Comparison of ENCODE assay signal across 29 mouse cellular contexts in genomic region chr1:93704341-93704740, GRCm38 (mm10). TPM values are rescaled to one million over a fixed set of nuclear protein-coding genes. Genes with fewer than 3 reads are reported as not detected.
DNase-seq lines count a peak whose midpoint lies in the region; TF ChIP-seq lines count a peak whose summit lies in the region.
"Had no signal": no experiment of that assay in that cellular context is flagged by ENCODE, and none has a peak within 500 bp of the region (broad histone marks: within the 10 kb centered on the region; RNA-seq: fewer than 3 reads in every experiment).

No protein-coding gene starts in this region.

- H3K27ac ChIP-seq in cerebellum, adult 2 months (ENCODE audit: insufficient read depth, low read length) = no peak overlapping the region
- H3K27ac ChIP-seq: embryonic facial prominence, embryonic 10.5 days; embryonic facial prominence, embryonic 13.5 days; forebrain, embryonic 12.5 days; forebrain, embryonic 15.5 days; heart, adult 2 months; heart, embryonic 10.5 days; heart, embryonic 13.5 days; hindbrain, embryonic 12.5 days; hindbrain, embryonic 15.5 days had no signal

- intact Hi-C loops in left cerebral cortex, postnatal 4 days (cut with DNase I) = no loop called here

- H3K4me3 ChIP-seq in cerebellum, adult 2 months (replicated peaks; ENCODE audit: insufficient read depth, low read depth, low read length) = no peak overlapping the region
- H3K4me3 ChIP-seq: embryonic facial prominence, embryonic 10.5 days; embryonic facial prominence, embryonic 13.5 days; erythroblast, embryonic 14.5 days; forebrain, embryonic 12.5 days; forebrain, embryonic 15.5 days; heart, adult 2 months; heart, embryonic 10.5 days; heart, embryonic 13.5 days; hindbrain, embryonic 12.5 days; hindbrain, embryonic 15.5 days had no signal

- no peak for TF ChIP-seq CTCF in cerebellum, adult 2 months (IDR thresholded peaks at IDR 0.05; ENCODE audit: borderline replicate concordance, insufficient read depth, low read depth, low read length)

- 27% methylated on average over 9 of the region's 9 CpGs for whole genome bisulfite sequencing in cerebellum, adult 2 months

- no peaks in the 10 kb centered on the region; the same call in 1 of the 2 replicates for H3K27me3 ChIP-seq in cerebellum, adult 2 months (ENCODE audit: control insufficient read depth, insufficient read depth, low read length)
- H3K27me3 ChIP-seq: CH12.LX; embryonic facial prominence, embryonic 13.5 days; forebrain, embryonic 12.5 days; forebrain, embryonic 15.5 days; heart, embryonic 13.5 days; hindbrain, embryonic 12.5 days; hindbrain, embryonic 15.5 days; Patski had no signal

- H3K4me1 ChIP-seq in cerebellum, adult 2 months (ENCODE audit: control insufficient read depth, insufficient read depth, low read length) = peaks cover 3% of the 10 kb centered on the region; the same call in 1 of the 2 replicates
- H3K4me1 ChIP-seq: embryonic facial prominence, embryonic 13.5 days; forebrain, embryonic 12.5 days; forebrain, embryonic 15.5 days; heart, embryonic 10.5 days; heart, embryonic 13.5 days; hindbrain, embryonic 12.5 days; hindbrain, embryonic 15.5 days had no signal

- TF ChIP-seq POLR2A in cerebellum, adult 2 months (IDR thresholded peaks at IDR 0.05; ENCODE audit: borderline replicate concordance, insufficient read depth, low read length) = no peak

- peak; percentile 36 to 46 for DNase-seq in cerebellum, postnatal 14 days
- no peak for DNase-seq in cerebellum, adult 2 months
- peak; percentile 42 for DNase-seq in left cerebral cortex, postnatal 4 days
- DNase-seq in left cerebral cortex, adult 11 months (ENCODE audit: low spot score) = no peak
- peak; percentile 20 for DNase-seq in brain, adult 2 months (ENCODE audit: low read depth, low spot score)
- no peak for DNase-seq in gastrocnemius, postnatal 4 days (ENCODE audit: low spot score in 2 of 2)
- DNase-seq: adrenal gland, postnatal 10 days; adrenal gland, postnatal 36 days; B cell, adult 2 months; cerebellum, adult 11 months; cerebellum, adult 9-10 months; cerebellum, postnatal 36 days; embryo, embryonic 11 days; gastrocnemius, postnatal 25 days; heart, adult 2 months; heart, postnatal 14 days; heart, postnatal 4 days had no signal

RNA-seq across cellular contexts. Expression of gene Bok, which starts 18.9 kb away (rescaled TPM):
- polyA plus RNA-seq in cerebellum, adult 2 months (2012; rRNA removed) = 20.6 and 21.2 TPM in 2 replicates
- total RNA-seq in left cerebral cortex, postnatal 4 days (2021) = 10 to 100 TPM; 45.0 to 48.7 TPM
- total RNA-seq in gastrocnemius, postnatal 4 days (2021) = 10 to 100 TPM in 1 of 2 experiments, 1 to 10 TPM in 1; 9.4 to 11.4 TPM
- total RNA-seq: G1E had no signal
- polyA plus RNA-seq: erythroblast, embryonic 14.5 days; G1E had no signal

RNA-seq across cellular contexts. Expression of gene Stk25, which starts 45.9 kb away (rescaled TPM):
- polyA plus RNA-seq in cerebellum, adult 2 months (2012; rRNA removed) = 291 and 305 TPM in 2 replicates
- 100 to 1,000 TPM; 352 to 377 TPM for total RNA-seq in left cerebral cortex, postnatal 4 days (2021)
- 100 to 1,000 TPM; 128 to 141 TPM for total RNA-seq in gastrocnemius, postnatal 4 days (2021)

RNA-seq across cellular contexts. Expression of gene Atg4b, which starts 47.0 kb away (rescaled TPM):
- 65.8 and 72.0 TPM in 2 replicates for polyA plus RNA-seq in cerebellum, adult 2 months (2012; rRNA removed)
- total RNA-seq in left cerebral cortex, postnatal 4 days (2021) = 10 to 100 TPM; 85.1 to 89.7 TPM
- 10 to 100 TPM; 41.7 to 46.7 TPM for total RNA-seq in gastrocnemius, postnatal 4 days (2021)

RNA-seq across cellular contexts. Expression of gene Thap4, which starts 50.3 kb away (rescaled TPM):
- 39.8 and 41.7 TPM in 2 replicates for polyA plus RNA-seq in cerebellum, adult 2 months (2012; rRNA removed)
- total RNA-seq in left cerebral cortex, postnatal 4 days (2021) = 10 to 100 TPM; 38.1 to 40.2 TPM
- 10 to 100 TPM; 44.2 to 45.4 TPM for total RNA-seq in gastrocnemius, postnatal 4 days (2021)

Comparison
In these comparisons a context has a peak if more than half of its experiments do, and no peak if none do; other contexts are left out.
1. DNase-seq: peak in cerebellum, postnatal 14 days (2 of 2), left cerebral cortex, postnatal 4 days (single experiment) and brain, adult 2 months (single experiment); none in cerebellum, adult 2 months (0 of 2), left cerebral cortex, adult 11 months (single experiment) and gastrocnemius, postnatal 4 days (0 of 2).